Mouse (Mus musculus) midbrain, embryonic 13.5 days (tissue): ENCODE data around the gene Tspan5. TPM values are rescaled to one million over a fixed set of nuclear protein-coding genes. Genes with fewer than 3 reads are reported as not detected.

ENCODE experiments used
- ATAC-seq: fragments of 200-750 bp; cut with Nextera tagmentation; 2 replicates; pipeline ENCODE4 v1.8.0; 2017; ENCODE audit warnings: mild to moderate bottlenecking, moderate TSS enrichment, moderate library complexity
- H3K27ac ChIP-seq: fragments of 300-500 bp; sonication (generic); 2 replicates; pipeline ENCODE4 v1.5.1; 2015; ENCODE audit warnings: inconsistent platforms, mild to moderate bottlenecking, moderate library complexity
- H3K27me3 ChIP-seq: fragments of 300-500 bp; sonication (generic); 2 replicates; pipeline ENCODE4 v1.6.1; 2015; ENCODE audit warnings: mild to moderate bottlenecking, inconsistent platforms
- H3K36me3 ChIP-seq: fragments of 300-500 bp; sonication (generic); 2 replicates; pipeline ENCODE4 v1.6.1; 2015; ENCODE audit warnings: mild to moderate bottlenecking, inconsistent platforms
- H3K4me1 ChIP-seq: fragments of 300-500 bp; sonication (generic); replicated peaks from 2 replicates; pipeline ENCODE4 v1.6.1; 2015; ENCODE audit warnings: inconsistent platforms
- H3K4me2 ChIP-seq: fragments of 300-500 bp; sonication (generic); replicated peaks from 2 replicates; pipeline ENCODE4 v1.6.1; 2015; ENCODE audit warnings: moderate library complexity, mild to moderate bottlenecking, inconsistent platforms
- H3K4me3 ChIP-seq: fragments of 300-500 bp; sonication (generic); replicated peaks from 2 replicates; pipeline ENCODE4 v1.5.1; 2015; ENCODE audit warnings: mild to moderate bottlenecking, inconsistent platforms
- H3K9ac ChIP-seq: fragments of 300-500 bp; sonication (generic); replicated peaks from 2 replicates; pipeline ENCODE4 v1.6.1; 2015; ENCODE audit warnings: mild to moderate bottlenecking, inconsistent platforms
- H3K9me3 ChIP-seq: fragments of 300-500 bp; sonication (generic); 2 replicates; pipeline ENCODE4 v1.6.1; 2016; ENCODE audit warnings: mild to moderate bottlenecking, inconsistent platforms
- WGBS: fragments of 180-500 bp; shearing (Covaris S2); methylation state at CpG from one replicate; pipeline ENCODE4 v1.1.7; 2015; 5-methylcytosine and 5-hydroxymethylcytosine counted together
- polyA plus RNA-seq: library from polyadenylated mRNA; unstranded; fragments of >200 nt; fragmentation: Nextera tagmentation; extraction: Ambion mirVana; gene quantifications from 2 replicates; pipeline ENCODE4 v1.2.1, GENCODE M21; 2015

Gene Tspan5
- polyA plus RNA-seq, 1 experiment from 2014 or later, result 79.1 TPM

DNA sequence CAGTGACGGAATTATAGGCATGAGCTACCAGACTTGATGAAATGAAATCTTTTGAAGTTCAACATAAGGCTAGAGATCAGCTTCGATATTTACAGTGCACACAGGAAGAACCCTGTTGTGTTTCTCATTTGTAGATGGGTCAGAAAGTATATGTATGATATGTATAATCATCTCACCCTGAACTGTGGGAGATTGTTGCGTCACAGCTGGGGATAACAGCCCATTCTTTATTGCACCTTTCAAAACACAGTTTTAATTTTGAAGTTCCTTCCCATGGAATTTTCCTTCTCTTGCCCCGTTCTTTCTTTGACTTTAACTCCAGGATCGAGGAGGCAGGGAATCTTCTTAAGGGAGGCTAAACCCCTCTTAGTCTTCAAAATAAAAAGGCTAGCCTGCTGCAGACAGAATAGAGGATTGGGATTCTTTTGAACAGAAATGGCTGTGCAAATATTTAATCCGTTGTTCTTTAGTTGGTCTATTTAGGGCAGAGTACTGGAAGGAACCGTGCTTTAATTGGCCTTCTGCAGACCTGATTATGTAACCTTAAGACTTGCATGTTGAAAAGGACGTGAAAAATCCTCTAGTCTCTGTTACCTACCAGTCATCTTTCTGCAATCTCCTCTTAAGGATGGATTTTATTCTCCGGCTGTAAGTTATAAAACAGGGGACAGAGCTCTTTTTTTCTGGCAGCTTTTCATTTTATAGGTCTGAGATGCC lies 18.1 kb downstream of the Tspan5 start:
- Histone ChIP-seq H3K9me3 (no peaks in the 10 kb centered on the region), H3K36me3 (no peaks in the 10 kb centered on the region), H3K27me3 (no peaks in the 10 kb centered on the region), H3K4me2 (no peak overlapping the region), H3K27ac (0 out of 2 replicates have a peak overlapping the region, but pooled peaks have one; percentile 53), H3K4me1 (peaks cover 30% of the 10 kb centered on the region), H3K4me3 (no peak overlapping the region), H3K9ac (peak overlapping the region; percentile 40; the same call in 1 of the 2 replicates)
- WGBS, result 21% methylated on average over 9 of the region's 9 CpGs
- no peak for ATAC-seq

DNA sequence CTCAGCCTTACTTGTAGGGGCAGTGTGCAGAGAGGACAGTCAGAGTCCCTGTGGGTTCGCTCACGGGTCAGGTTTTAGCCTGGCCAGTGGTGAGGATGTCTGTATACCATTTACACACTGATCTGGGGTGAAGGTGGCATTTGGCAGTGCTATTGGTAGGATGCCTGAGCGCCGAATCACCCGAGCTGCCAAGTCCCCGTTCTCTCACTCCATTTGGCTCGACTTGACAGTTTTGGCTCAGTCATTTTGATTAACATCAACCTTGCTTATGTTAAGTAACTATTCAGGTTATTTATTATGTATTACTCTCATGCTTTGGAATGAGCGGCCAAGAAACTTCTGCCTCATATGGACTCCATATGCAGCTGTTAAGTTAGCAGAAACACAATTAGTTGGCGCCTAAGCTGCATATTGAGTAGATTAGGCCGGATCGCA lies 18.7 kb downstream of the Tspan5 start:
- Histone ChIP-seq H3K27ac (0 out of 2 replicates have a peak overlapping the region, but pooled peaks have one; percentile 53), H3K4me1 (peaks cover 30% of the 10 kb centered on the region), H3K9me3 (no peaks in the 10 kb centered on the region), H3K27me3 (no peaks in the 10 kb centered on the region), H3K4me3 (no peak overlapping the region), H3K4me2 (no peak overlapping the region), H3K36me3 (no peaks in the 10 kb centered on the region), H3K9ac (peak overlapping the region; percentile 40; the same call in 1 of the 2 replicates)
- WGBS, result 46% methylated on average over 11 of the region's 11 CpGs
- ATAC-seq, result no peak

DNA sequence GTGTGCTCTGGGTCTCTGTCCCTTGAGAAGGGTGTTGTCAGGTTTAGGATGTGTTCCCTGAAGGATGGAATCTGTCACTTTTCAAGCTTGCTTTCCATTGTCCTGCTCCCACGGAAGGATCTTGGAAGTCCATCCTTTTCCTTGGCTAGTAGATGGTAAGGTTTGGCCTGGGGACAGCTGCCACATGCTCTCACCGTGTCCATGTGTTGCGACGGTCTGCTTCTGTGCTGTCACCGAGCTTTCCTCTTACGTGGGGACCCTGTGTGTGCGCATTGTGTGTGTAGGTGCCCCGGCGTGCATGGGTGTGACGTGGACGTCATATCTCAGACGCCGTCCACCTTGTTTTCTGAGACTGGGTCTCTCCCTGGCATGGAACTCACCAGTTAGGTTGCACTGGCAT lies 19.5 kb downstream of the Tspan5 start:
- H3K4me3 ChIP-seq, result no peak overlapping the region
- H3K27ac ChIP-seq, result no peak overlapping the region
- no peaks in the 10 kb centered on the region for H3K27me3 ChIP-seq
- no peaks in the 10 kb centered on the region for H3K36me3 ChIP-seq
- H3K4me1 ChIP-seq, result peaks cover 30% of the 10 kb centered on the region
- WGBS, result 94% methylated on average over 13 of the region's 13 CpGs
- H3K4me2 ChIP-seq, result no peak overlapping the region
- no peak for ATAC-seq
- no peaks in the 10 kb centered on the region for H3K9me3 ChIP-seq
- H3K9ac ChIP-seq, result no peak overlapping the region

DNA sequence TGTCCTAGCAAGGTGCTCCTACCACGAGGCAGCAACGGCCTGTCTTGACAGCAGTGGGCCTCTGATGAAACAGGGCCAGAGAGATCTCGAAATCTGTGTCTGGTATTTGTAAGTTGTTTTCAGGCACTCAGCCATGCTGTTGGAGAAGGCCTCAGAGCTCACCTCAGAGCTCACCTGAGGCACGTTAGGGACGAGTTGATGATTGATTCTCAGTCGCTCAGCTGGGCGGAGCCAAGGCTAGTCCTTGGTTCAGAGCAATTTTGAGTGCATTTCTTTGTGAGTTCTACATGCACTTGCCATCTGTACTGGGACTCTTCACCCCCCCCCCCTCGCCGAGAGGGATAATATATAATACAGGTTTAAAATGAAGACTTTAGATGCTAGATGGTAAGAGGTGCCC lies 21.9 kb downstream of the Tspan5 start:
- WGBS, result 95% methylated on average over 9 of the region's 9 CpGs
- Histone ChIP-seq H3K36me3 (no peaks in the 10 kb centered on the region), H3K9me3 (no peaks in the 10 kb centered on the region), H3K4me1 (peaks cover 33% of the 10 kb centered on the region), H3K9ac (no peak overlapping the region), H3K27me3 (no peaks in the 10 kb centered on the region), H3K4me3 (no peak overlapping the region), H3K4me2 (no peak overlapping the region), H3K27ac (no peak overlapping the region)
- ATAC-seq, result no peak

DNA sequence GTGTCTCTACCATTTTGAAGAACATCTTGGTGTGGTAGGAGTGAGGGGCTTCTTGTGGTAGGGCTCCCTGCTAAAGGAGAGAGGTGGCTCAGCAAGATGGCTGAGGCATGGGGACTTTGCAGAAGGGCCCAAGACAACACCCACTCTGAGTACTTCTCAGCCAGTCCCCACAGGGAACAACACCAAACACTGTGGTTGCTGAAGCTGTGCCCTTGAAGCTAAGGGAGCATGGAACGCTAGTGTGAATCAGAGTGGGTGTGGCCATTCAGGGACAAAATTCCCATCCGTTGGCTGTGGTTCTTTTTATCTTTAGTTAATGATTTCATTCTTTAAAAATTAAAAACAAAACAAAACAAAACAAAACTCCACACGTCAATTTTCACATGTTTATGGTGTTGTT lies 22.8 kb downstream of the Tspan5 start:
- H3K27me3 ChIP-seq, result no peaks in the 10 kb centered on the region
- no peak overlapping the region for H3K27ac ChIP-seq
- no peak overlapping the region for H3K4me3 ChIP-seq
- no peak overlapping the region for H3K9ac ChIP-seq
- no peak for ATAC-seq
- no peaks in the 10 kb centered on the region for H3K36me3 ChIP-seq
- H3K4me2 ChIP-seq, result no peak overlapping the region
- no peaks in the 10 kb centered on the region for H3K9me3 ChIP-seq
- WGBS, result 85% methylated on average over 3 of the region's 3 CpGs
- peaks cover 34% of the 10 kb centered on the region for H3K4me1 ChIP-seq

DNA sequence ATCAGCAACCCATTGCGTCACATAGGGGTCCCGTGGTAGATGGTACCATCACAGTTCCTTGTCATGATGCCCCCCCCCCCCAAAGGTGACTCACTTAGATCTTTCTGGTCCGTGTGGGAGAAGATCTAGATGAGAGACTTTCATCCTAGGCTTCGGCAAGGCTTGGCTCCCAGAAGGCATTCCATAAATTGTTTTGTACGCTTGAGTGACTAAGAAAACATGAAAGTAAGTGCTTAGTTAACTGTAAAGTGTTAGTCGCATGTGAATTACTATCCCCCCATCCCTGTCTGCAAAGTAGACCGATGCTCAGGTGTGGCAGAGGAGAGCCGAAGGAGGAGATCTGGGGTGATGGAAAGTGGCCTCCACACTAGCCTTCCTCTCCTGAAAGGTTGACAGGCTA lies 25.0 kb downstream of the Tspan5 start:
- H3K9me3 ChIP-seq, result no peaks in the 10 kb centered on the region
- no peaks in the 10 kb centered on the region for H3K27me3 ChIP-seq
- no peak for ATAC-seq
- peaks cover 28% of the 10 kb centered on the region for H3K4me1 ChIP-seq
- no peak overlapping the region for H3K27ac ChIP-seq
- H3K4me3 ChIP-seq, result no peak overlapping the region
- no peak overlapping the region for H3K4me2 ChIP-seq
- WGBS, result 75% methylated on average over 8 of the region's 8 CpGs
- H3K9ac ChIP-seq, result no peak overlapping the region
- H3K36me3 ChIP-seq, result no peaks in the 10 kb centered on the region

DNA sequence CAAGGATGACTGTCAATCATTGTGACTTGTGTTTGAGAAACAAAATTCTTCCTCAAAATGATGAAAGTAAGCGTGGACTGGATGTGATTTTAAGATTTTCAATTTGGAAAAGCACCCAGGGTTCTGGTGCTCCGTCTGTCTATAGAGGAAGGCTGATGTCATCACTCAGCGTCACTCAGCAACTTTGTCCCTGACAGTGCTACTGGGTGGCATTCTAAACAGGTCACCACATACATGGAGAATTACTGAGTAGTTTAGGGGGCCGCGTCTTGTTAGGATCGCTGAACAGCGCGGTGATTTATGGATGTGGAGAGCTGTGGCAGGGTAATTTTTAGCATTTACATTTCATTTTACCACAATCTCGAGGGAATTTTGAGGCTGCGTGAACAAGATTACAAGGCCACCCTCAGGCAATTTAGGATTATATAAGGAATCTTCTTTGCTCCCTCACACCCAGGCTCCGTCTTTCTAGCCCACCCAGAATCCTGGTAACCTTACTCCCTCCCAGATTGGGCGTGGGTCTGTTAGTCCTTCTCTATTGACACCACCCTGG lies 26.6 kb downstream of the Tspan5 start:
- H3K27me3 ChIP-seq, result no peaks in the 10 kb centered on the region
- peaks cover 31% of the 10 kb centered on the region for H3K4me1 ChIP-seq
- no peak for ATAC-seq
- no peaks in the 10 kb centered on the region for H3K36me3 ChIP-seq
- H3K4me2 ChIP-seq, result no peak overlapping the region
- WGBS, result 63% methylated on average over 12 of the region's 12 CpGs
- H3K27ac ChIP-seq, result no peak overlapping the region
- H3K4me3 ChIP-seq, result no peak overlapping the region
- no peaks in the 10 kb centered on the region for H3K9me3 ChIP-seq
- no peak overlapping the region for H3K9ac ChIP-seq

DNA sequence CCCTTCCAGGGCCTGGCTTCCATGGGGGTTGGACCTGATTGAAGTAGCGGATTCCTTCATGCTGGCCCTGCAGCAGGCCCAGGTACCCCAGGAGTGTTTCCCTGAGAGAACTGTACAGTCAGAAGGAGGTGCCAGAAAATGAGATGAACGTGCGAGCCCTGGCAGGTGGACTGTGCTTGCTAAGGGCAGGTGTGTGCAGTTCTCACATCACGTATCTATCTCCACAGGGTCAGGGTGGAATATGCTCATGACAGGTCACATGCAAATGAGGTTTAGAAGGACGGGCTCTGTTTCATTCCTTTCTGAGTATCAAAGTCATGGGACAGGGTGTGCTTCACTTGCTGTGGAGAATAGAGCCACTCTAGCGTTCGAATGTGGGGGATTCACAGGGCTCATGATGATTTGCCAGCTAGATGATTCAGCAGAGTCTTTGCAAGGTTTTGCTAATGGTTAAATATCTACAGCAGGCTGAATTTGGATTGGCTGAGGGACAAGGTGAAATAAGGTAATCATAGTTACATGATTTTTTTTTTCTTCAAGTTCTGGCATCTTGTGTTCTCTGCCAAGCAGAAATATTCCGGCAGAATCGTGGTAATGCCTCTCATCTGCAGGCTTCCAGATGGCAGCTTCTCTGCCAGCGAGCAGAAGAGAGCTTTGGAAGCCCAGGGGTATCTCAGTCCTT lies 28.8 kb downstream of the Tspan5 start:
- WGBS, result 57% methylated on average over 10 of the region's 10 CpGs
- Histone ChIP-seq H3K9ac (no peak overlapping the region), H3K27ac (no peak overlapping the region), H3K4me3 (no peak overlapping the region), H3K27me3 (no peaks in the 10 kb centered on the region), H3K36me3 (no peaks in the 10 kb centered on the region), H3K4me2 (no peak overlapping the region), H3K4me1 (peaks cover 46% of the 10 kb centered on the region), H3K9me3 (no peaks in the 10 kb centered on the region)
- ATAC-seq, result no peak

DNA sequence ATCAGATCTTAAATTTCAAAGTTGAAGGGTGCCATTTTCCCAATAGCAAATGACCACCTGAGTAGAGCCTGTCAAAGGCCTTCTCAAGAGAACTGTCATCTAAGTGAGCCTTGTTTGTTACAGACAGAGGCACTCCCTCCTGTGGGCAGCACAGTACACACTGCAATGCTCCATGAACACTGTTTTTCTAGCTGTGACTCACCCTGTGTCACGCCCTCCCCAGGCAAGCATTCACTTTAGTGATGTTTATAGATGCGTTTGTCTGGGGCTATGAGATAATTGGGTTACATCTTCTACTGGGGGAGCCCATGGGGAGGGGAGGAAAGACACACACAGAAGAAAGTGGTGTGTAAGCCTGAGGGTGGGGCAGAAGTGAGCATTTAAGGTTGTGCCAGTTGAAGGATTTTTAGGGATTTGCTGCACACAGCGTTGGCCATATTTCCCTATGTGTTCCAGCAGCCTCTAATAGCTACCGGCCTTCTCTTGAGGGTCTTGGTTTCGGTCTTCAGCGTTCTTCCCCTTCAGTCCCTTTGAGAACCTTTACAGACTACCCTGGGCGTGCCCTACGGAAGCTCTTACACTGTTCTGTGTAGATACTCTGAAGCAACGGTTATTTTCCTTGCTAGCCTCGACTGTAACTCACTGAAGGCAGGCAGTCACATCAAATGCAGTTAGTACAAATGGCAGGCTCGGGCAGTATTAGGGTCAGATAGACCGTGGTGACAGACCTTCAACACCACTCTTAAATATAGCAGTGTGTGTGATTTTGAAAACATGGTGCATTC lies 29.7 kb downstream of the Tspan5 start:
- H3K4me2 ChIP-seq, result no peak overlapping the region
- H3K4me3 ChIP-seq, result no peak overlapping the region
- WGBS, result 86% methylated on average over 12 of the region's 12 CpGs
- no peaks in the 10 kb centered on the region for H3K36me3 ChIP-seq
- H3K4me1 ChIP-seq, result peaks cover 52% of the 10 kb centered on the region
- no peaks in the 10 kb centered on the region for H3K9me3 ChIP-seq
- no peak for ATAC-seq
- H3K27ac ChIP-seq, result no peak overlapping the region
- no peaks in the 10 kb centered on the region for H3K27me3 ChIP-seq
- no peak overlapping the region for H3K9ac ChIP-seq

DNA sequence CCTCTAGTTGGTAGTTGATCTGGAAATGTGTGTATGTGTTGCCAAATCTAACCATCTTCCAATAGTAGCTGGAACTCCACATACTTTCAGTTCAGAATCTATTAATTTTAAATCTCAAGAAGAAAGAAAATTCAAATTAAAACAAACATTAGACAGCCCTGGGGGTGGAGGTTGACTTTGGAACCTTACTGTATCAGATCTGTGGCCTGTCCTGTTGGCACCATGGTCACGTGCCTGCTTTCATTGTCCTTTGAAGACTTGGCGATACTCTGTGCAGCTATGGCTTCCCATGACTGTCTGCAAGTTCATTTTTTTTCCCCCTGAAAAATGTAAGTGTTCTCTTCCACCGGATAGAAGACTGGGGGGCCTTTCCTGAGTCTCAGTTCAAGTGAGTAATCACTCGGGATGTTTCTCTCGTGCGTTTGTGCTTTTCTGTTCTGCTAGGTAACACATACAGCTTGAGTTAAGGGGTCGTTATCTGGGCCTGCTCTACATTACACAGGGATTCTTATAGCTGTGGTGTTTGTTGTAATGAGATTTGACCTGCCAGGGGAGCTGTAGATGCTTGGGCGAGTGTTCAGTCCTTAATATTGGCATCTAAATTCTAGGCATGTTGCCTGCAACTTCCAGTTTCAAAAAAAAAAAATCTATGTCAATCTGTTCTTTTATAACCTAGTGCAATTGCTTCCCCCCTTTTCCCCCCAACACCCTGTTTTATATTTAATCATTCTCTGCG lies 32.0 kb downstream of the Tspan5 start:
- WGBS, result 58% methylated on average over 9 of the region's 9 CpGs
- H3K4me3 ChIP-seq, result no peak overlapping the region
- peaks cover 59% of the 10 kb centered on the region for H3K4me1 ChIP-seq
- peak overlapping the region; percentile 4; the same call in 1 of the 2 replicates for H3K27ac ChIP-seq
- H3K27me3 ChIP-seq, result no peaks in the 10 kb centered on the region
- no peak overlapping the region for H3K4me2 ChIP-seq
- no peaks in the 10 kb centered on the region for H3K36me3 ChIP-seq
- H3K9ac ChIP-seq, result no peak overlapping the region
- ATAC-seq, result no peak
- no peaks in the 10 kb centered on the region for H3K9me3 ChIP-seq

DNA sequence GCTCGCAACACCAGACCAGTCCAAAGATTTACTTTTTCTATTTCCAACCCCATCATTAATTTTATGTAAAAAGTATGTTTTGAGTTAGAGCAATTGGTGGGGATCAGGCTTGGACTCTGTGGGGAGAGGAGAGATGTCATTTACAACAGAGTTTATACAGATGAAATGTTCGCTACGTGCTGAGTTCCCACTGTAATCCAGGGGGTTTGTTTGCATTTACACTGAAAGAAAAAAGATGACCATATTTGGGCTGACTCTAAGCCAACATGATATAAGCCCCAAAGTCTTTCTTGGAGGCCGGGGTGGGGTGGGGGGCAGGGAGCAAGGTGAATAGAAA lies 32.6 kb downstream of the Tspan5 start:
- no peaks in the 10 kb centered on the region for H3K9me3 ChIP-seq
- H3K27me3 ChIP-seq, result no peaks in the 10 kb centered on the region
- no peak overlapping the region for H3K4me3 ChIP-seq
- ATAC-seq, result no peak
- 73% methylated on average over 4 of the region's 4 CpGs for WGBS
- no peak overlapping the region for H3K4me2 ChIP-seq
- H3K27ac ChIP-seq, result no peak overlapping the region; the same call in 1 of the 2 replicates
- H3K9ac ChIP-seq, result no peak overlapping the region
- H3K4me1 ChIP-seq, result peaks cover 61% of the 10 kb centered on the region
- H3K36me3 ChIP-seq, result no peaks in the 10 kb centered on the region
